Mouse (Mus musculus): ENCODE results near the gene Ahnak. TPM values are rescaled to one million over a fixed set of nuclear protein-coding genes. Genes with fewer than 3 reads are reported as not detected.

Ahnak gene
- polyA plus RNA-seq, 1 experiment, result 14.7 TPM

DNA sequence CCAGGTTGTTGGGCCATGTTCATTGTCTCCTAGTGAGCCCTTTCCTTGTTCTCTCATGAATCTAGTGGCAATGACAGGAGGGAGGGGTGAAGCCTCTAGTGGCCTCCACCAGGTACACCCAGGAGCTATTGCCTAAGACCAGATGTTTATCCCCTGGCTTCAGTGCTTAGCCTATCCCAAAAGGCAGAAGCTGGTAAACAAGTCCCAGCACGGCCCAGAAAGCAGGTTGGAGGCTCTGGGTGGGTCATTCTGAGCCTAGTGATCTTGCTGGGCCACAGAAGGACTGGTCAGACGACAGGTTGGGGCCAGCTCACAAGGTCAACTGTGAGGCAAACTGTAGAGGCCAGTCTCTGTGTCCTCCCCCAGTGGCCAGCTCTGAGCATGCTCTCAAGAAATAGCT lies 101.6 kb downstream of the Ahnak start:
- H3K4me3 ChIP-seq (ENCODE audit: low read depth, low read length), result no peak overlapping the region
- no peaks in the 10 kb centered on the region for H3K4me1 ChIP-seq (ENCODE audit: control insufficient read depth, insufficient read depth, insufficient read length, low read length)
- TF ChIP-seq CTCF (IDR thresholded peaks at IDR 0.05; ENCODE audit: extremely low read depth, insufficient read length, insufficient replicate concordance, low read depth, low read length), result no peak
- no peak for TF ChIP-seq POLR2A (IDR thresholded peaks at IDR 0.05; ENCODE audit: low read depth, low read length)
- 64% methylated on average over 2 of the region's 2 CpGs for whole genome bisulfite sequencing
- no peaks in the 10 kb centered on the region for H3K27me3 ChIP-seq (ENCODE audit: control insufficient read depth, insufficient read depth, low read length)
- H3K36me3 ChIP-seq (ENCODE audit: control insufficient read depth, insufficient read depth, low read length), result no peaks in the 10 kb centered on the region
- no peak overlapping the region for H3K27ac ChIP-seq (ENCODE audit: insufficient read depth, low read depth, low read length)

DNA sequence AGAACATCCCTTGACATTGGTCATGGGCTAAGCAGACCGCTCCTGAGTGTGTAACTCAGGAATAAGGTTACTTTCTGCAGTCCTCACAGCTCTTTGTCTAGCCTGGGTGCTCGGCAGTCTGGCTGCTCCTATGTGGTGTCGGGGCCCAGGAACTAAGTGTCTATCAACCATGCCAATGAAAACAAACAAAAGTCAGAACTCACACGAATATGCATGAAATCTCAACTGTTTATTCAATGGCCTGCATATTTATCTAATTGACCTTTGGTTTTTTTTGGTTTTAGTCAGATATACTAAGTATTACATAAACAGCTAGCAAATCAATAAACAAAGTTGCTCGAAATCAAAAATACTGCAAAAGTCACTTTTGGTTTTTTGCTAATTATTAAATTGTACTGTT lies 106.0 kb downstream of the Ahnak start:
- Histone ChIP-seq H3K4me3 (ENCODE audit: low read depth, low read length) (no peak overlapping the region), H3K4me1 (ENCODE audit: control insufficient read depth, insufficient read depth, insufficient read length, low read length) (0 out of 2 replicates have a peak, but pooled peaks cover 1% of the 10 kb centered on the region), H3K27ac (ENCODE audit: insufficient read depth, low read depth, low read length) (no peak overlapping the region), H3K27me3 (ENCODE audit: control insufficient read depth, insufficient read depth, low read length) (no peaks in the 10 kb centered on the region), H3K36me3 (ENCODE audit: control insufficient read depth, insufficient read depth, low read length) (no peaks in the 10 kb centered on the region)
- TF ChIP-seq CTCF (IDR thresholded peaks at IDR 0.05; ENCODE audit: extremely low read depth, insufficient read length, insufficient replicate concordance, low read depth, low read length), result no peak
- no peak for TF ChIP-seq POLR2A (IDR thresholded peaks at IDR 0.05; ENCODE audit: low read depth, low read length)
- 72% methylated on average over 5 of the region's 5 CpGs for WGBS

DNA sequence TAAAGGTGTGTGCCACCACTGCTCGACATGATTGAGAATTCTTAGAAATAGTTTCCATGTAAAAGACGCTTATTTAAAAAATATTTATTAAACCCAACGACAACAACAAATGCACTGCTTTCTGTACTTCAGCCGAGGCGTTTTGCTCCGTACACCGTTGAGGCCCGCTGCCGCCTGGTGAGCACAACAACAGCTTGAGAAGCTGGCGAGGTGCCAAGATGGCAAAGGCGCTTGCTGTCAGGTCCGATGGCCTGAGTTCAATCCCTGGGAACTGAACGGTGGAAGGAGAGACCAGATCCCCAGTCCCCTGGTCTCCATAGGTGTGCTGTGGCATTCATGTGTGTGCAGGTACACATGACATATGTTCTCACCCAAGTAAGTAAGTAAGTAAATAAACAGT lies 108.4 kb downstream of the Ahnak start:
- no peaks in the 10 kb centered on the region for H3K36me3 ChIP-seq (ENCODE audit: control insufficient read depth, insufficient read depth, low read length)
- H3K4me3 ChIP-seq (ENCODE audit: low read depth, low read length), result no peak overlapping the region
- H3K27ac ChIP-seq (ENCODE audit: insufficient read depth, low read depth, low read length), result no peak overlapping the region
- H3K27me3 ChIP-seq (ENCODE audit: control insufficient read depth, insufficient read depth, low read length), result no peaks in the 10 kb centered on the region
- WGBS, result 59% methylated on average over 13 of the region's 13 CpGs
- TF ChIP-seq POLR2A (IDR thresholded peaks at IDR 0.05; ENCODE audit: low read depth, low read length), result no peak
- TF ChIP-seq CTCF (IDR thresholded peaks at IDR 0.05; ENCODE audit: extremely low read depth, insufficient read length, insufficient replicate concordance, low read depth, low read length), result no peak
- 0 out of 2 replicates have a peak, but pooled peaks cover 1% of the 10 kb centered on the region for H3K4me1 ChIP-seq (ENCODE audit: control insufficient read depth, insufficient read depth, insufficient read length, low read length)

DNA sequence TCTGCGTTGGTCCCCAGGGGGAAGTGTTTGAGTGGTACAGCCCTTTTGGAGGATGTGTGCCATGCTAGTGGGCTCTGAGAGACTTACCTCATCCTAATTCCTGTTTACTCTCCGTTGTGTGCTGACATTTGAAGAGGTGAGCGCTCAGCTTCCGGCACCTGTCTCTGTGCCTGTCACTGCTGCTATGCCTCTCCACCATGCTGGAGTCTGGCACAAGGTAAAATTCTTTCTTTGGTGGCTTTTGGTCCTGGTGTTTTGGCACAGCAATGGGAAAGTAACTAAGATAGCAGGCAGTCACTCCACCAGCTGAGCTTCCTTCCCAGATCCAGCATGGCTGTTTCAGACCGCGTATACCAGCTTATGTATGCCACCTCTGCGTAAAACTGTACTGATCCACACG lies 110.7 kb downstream of the Ahnak start:
- Histone ChIP-seq H3K4me3 (ENCODE audit: low read depth, low read length) (no peak overlapping the region), H3K4me1 (ENCODE audit: control insufficient read depth, insufficient read depth, insufficient read length, low read length) (0 out of 2 replicates have a peak, but pooled peaks cover 1% of the 10 kb centered on the region), H3K36me3 (ENCODE audit: control insufficient read depth, insufficient read depth, low read length) (no peaks in the 10 kb centered on the region), H3K27me3 (ENCODE audit: control insufficient read depth, insufficient read depth, low read length) (no peaks in the 10 kb centered on the region), H3K27ac (ENCODE audit: insufficient read depth, low read depth, low read length) (no peak overlapping the region)
- 89% methylated on average over 8 of the region's 8 CpGs for WGBS
- TF ChIP-seq CTCF (IDR thresholded peaks at IDR 0.05; ENCODE audit: extremely low read depth, insufficient read length, insufficient replicate concordance, low read depth, low read length), result no peak
- TF ChIP-seq POLR2A (IDR thresholded peaks at IDR 0.05; ENCODE audit: low read depth, low read length), result no peak

DNA sequence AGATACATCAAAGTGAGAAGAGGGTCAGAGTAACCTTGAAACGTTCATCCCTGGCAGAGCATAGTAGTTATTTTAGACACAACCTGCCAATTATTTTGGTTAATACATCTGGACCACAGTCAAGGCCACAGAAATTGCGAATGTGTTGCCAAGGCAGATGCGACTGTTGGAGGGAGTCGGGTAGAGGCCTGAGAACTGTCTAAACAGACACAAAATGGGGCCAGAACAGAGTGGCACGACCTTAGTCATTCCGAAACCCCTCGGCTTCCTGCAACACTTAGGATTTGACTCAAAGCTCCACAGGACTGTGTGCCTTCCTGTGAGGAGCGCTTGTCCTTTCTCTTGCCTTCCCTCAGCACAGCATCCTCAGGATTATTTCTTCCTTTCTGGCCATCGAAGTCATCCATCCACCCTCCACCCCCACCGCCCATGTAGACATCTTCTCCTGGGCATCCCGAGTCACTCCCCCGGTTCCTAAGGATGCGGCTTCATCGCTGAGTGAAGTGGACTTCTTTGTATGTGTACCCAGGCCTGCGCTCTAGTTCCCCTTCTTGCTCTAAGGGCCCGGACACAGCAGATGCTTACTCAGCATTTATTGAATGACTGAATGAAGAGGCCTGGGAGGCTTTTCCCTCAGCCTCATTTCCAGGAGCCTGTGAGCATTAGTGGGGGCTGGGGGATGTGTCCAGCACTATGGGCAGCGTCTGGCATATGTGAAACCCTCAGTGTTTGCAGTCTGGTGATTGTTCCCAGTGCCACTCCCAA lies 111.4 kb downstream of the Ahnak start:
- TF ChIP-seq CTCF (IDR thresholded peaks at IDR 0.05; ENCODE audit: extremely low read depth, insufficient read length, insufficient replicate concordance, low read depth, low read length) (no peak), POLR2A (IDR thresholded peaks at IDR 0.05; ENCODE audit: low read depth, low read length) (no peak)
- H3K4me1 ChIP-seq (ENCODE audit: control insufficient read depth, insufficient read depth, insufficient read length, low read length), result 0 out of 2 replicates have a peak, but pooled peaks cover 1% of the 10 kb centered on the region
- no peaks in the 10 kb centered on the region for H3K36me3 ChIP-seq (ENCODE audit: control insufficient read depth, insufficient read depth, low read length)
- 79% methylated on average over 17 of the region's 17 CpGs for WGBS
- H3K4me3 ChIP-seq (ENCODE audit: low read depth, low read length), result no peak overlapping the region
- H3K27ac ChIP-seq (ENCODE audit: insufficient read depth, low read depth, low read length), result no peak overlapping the region
- H3K27me3 ChIP-seq (ENCODE audit: control insufficient read depth, insufficient read depth, low read length), result no peaks in the 10 kb centered on the region

DNA sequence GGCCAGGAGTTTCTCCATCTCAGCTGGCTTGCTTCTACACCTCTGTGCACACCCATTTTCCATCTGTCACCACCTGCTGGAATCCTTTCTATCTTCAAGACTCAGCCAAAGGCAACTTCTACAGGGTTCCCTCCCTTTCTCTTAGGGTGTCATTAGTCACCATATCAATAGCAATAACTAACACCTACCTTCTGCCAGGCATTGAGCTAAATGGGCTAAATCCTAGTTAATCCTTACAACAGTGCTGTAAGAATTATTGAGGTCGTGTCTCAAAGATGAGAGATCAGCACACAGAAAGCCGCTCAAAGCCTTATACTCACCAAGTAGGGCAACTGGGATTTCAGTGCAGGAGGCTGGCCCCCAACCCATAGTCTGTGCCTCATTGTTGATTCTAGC lies 112.0 kb downstream of the Ahnak start:
- H3K4me3 ChIP-seq (ENCODE audit: low read depth, low read length), result no peak overlapping the region
- H3K4me1 ChIP-seq (ENCODE audit: control insufficient read depth, insufficient read depth, insufficient read length, low read length), result 0 out of 2 replicates have a peak, but pooled peaks cover 1% of the 10 kb centered on the region
- no peaks in the 10 kb centered on the region for H3K36me3 ChIP-seq (ENCODE audit: control insufficient read depth, insufficient read depth, low read length)
- TF ChIP-seq POLR2A (IDR thresholded peaks at IDR 0.05; ENCODE audit: low read depth, low read length) (no peak), CTCF (IDR thresholded peaks at IDR 0.05; ENCODE audit: extremely low read depth, insufficient read length, insufficient replicate concordance, low read depth, low read length) (no peak)
- no peak overlapping the region for H3K27ac ChIP-seq (ENCODE audit: insufficient read depth, low read depth, low read length)
- 77% methylated on average over 2 of the region's 2 CpGs for WGBS
- no peaks in the 10 kb centered on the region for H3K27me3 ChIP-seq (ENCODE audit: control insufficient read depth, insufficient read depth, low read length)

DNA sequence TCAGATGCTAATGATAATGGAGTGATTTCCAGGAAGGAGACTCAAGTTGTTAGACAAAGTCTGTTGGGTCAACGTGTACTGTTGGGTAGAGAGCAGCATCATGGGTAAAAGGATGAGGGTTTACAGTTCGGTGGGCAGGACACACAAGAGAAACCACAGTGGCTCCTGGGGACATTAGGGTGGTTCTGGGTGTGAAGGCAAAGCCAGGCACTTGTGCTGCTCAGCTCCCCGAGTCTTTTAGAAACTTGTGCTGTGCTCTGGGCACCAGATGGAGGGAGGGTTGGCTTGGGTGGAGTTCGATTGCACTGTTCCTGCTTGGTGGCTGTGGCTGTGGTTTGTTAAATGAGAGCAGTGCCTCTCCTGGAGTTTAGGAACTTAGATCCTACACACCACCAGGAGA lies 114.9 kb downstream of the Ahnak start:
- no peak overlapping the region for H3K4me3 ChIP-seq (ENCODE audit: low read depth, low read length)
- H3K36me3 ChIP-seq (ENCODE audit: control insufficient read depth, insufficient read depth, low read length), result no peaks in the 10 kb centered on the region
- no peak overlapping the region for H3K27ac ChIP-seq (ENCODE audit: insufficient read depth, low read depth, low read length)
- H3K4me1 ChIP-seq (ENCODE audit: control insufficient read depth, insufficient read depth, insufficient read length, low read length), result peaks cover 2% of the 10 kb centered on the region; the same call in 1 of the 2 replicates
- no peaks in the 10 kb centered on the region for H3K27me3 ChIP-seq (ENCODE audit: control insufficient read depth, insufficient read depth, low read length)
- TF ChIP-seq POLR2A (IDR thresholded peaks at IDR 0.05; ENCODE audit: low read depth, low read length), result no peak
- no peak for TF ChIP-seq CTCF (IDR thresholded peaks at IDR 0.05; ENCODE audit: extremely low read depth, insufficient read length, insufficient replicate concordance, low read depth, low read length)
- 75% methylated on average over 4 of the region's 4 CpGs for WGBS
